Mouse (Mus musculus) neural tube, embryonic 12.5 days (tissue): Measurements from ENCODE around the gene Noxa1. TPM values are rescaled to one million over a fixed set of nuclear protein-coding genes. Genes with fewer than 3 reads are reported as not detected.

ENCODE experiments used
- ATAC-seq: fragments of 200-750 bp; cut with Nextera tagmentation; 2 replicates; pipeline ENCODE4 v1.8.0; 2017; ENCODE audit warnings: low read depth, mild to moderate bottlenecking, moderate TSS enrichment, moderate library complexity; ENCODE audit not compliant: low FRiP score
- H3K27ac ChIP-seq: fragments of 300-500 bp; sonication (generic); 2 replicates; pipeline ENCODE4 v1.5.1; 2016
- H3K27me3 ChIP-seq: fragments of 300-500 bp; sonication (generic); replicated peaks from 2 replicates; pipeline ENCODE4 v1.6.1; 2016; ENCODE audit warnings: mild to moderate bottlenecking
- H3K36me3 ChIP-seq: fragments of 300-500 bp; sonication (generic); 2 replicates; pipeline ENCODE4 v1.6.1; 2016; ENCODE audit warnings: mild to moderate bottlenecking
- H3K4me1 ChIP-seq: fragments of 300-500 bp; sonication (generic); 2 replicates; pipeline ENCODE4 v1.6.1; 2016
- H3K4me2 ChIP-seq: fragments of 300-500 bp; sonication (generic); replicated peaks from 2 replicates; pipeline ENCODE4 v1.6.1; 2016; ENCODE audit warnings: mild to moderate bottlenecking
- H3K4me3 ChIP-seq: fragments of 300-500 bp; sonication (generic); 2 replicates; pipeline ENCODE4 v1.5.1; 2016
- H3K9ac ChIP-seq: fragments of 300-500 bp; sonication (generic); 2 replicates; pipeline ENCODE4 v1.6.1; 2016; ENCODE audit warnings: mild to moderate bottlenecking
- H3K9me3 ChIP-seq: fragments of 300-500 bp; sonication (generic); 2 replicates; pipeline ENCODE4 v1.6.1; 2016; ENCODE audit warnings: mild to moderate bottlenecking
- WGBS: fragments of 180-500 bp; shearing (Covaris S2); methylation state at CpG from one replicate; pipeline ENCODE4 v1.1.7; 2016; 5-methylcytosine and 5-hydroxymethylcytosine counted together
- polyA plus RNA-seq: library from polyadenylated mRNA; unstranded; fragments of >200 nt; fragmentation: Nextera tagmentation; extraction: Ambion mirVana; gene quantifications from 2 replicates; pipeline ENCODE4 v1.2.1, GENCODE M21; 2016

Gene Noxa1
- polyA plus RNA-seq, 1 experiment from 2014 or later, result not detected

DNA sequence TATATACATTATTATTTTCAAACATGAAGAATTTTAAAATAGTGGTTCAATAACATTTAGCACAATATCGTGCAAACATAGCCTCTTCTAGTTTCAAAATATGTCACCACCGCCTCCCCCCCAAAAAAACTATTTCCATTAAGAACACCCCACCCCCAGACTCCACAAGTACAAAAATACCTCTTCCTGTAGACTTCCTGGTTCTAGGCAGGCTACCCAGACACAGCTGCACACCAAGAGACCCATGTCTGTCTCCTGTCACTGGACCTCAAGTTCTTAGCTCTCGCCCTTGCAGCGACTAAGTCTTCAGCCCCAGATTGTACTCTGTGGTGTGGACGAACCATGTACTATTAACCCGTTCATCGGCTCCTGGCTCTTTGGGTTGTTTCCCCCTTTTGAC lies 26.0 kb upstream of the Noxa1 start:
- no peaks in the 10 kb centered on the region for H3K27me3 ChIP-seq
- H3K9ac ChIP-seq, result no peak overlapping the region
- no peaks in the 10 kb centered on the region for H3K36me3 ChIP-seq
- H3K4me1 ChIP-seq, result peaks cover 19% of the 10 kb centered on the region
- H3K4me2 ChIP-seq, result no peak overlapping the region
- no peak overlapping the region for H3K4me3 ChIP-seq
- 85% methylated on average over 7 of the region's 7 CpGs for WGBS
- ATAC-seq, result no peak
- H3K9me3 ChIP-seq, result no peaks in the 10 kb centered on the region
- H3K27ac ChIP-seq, result no peak overlapping the region

- no peaks in the 10 kb centered on the region for H3K27me3 ChIP-seq
- H3K4me3 ChIP-seq, result no peak overlapping the region
- no peaks in the 10 kb centered on the region for H3K9me3 ChIP-seq
- H3K9ac ChIP-seq, result no peak overlapping the region
- H3K4me1 ChIP-seq, result peaks cover 4% of the 10 kb centered on the region; the same call in 1 of the 2 replicates
- no peaks in the 10 kb centered on the region for H3K36me3 ChIP-seq
- no peak overlapping the region for H3K4me2 ChIP-seq
- no peak overlapping the region for H3K27ac ChIP-seq
- 77% methylated on average over 2 of the region's 2 CpGs for WGBS
- no peak for ATAC-seq
These were observed 20.5 kb upstream of the Noxa1 start for GRCm38 (mm10) chr2:25115442-25115841.

DNA sequence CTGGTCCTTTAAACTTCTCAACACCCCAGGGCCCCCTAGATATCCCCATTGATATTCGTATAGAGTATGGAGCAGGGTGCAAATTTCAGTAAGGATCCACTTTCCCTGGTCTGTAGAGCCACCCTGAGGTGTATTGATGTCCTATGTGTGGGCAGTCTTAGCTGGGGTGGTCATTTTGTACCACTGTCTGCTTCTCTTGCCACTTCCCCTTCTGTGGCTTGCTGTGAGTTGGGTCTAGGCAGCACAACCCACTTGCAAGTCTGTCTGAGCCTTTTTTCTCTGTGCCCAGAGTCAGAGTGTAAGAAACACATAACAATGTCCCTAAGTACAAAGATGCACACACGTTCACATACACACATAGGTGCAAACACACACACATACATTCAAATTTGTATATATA lies 19.4 kb upstream of the Noxa1 start:
- no peaks in the 10 kb centered on the region for H3K27me3 ChIP-seq
- no peaks in the 10 kb centered on the region for H3K9me3 ChIP-seq
- WGBS, result 85% methylated on average over 2 of the region's 2 CpGs
- H3K9ac ChIP-seq, result no peak overlapping the region
- H3K36me3 ChIP-seq, result no peaks in the 10 kb centered on the region
- no peak overlapping the region for H3K27ac ChIP-seq
- no peak for ATAC-seq
- H3K4me3 ChIP-seq, result no peak overlapping the region
- H3K4me2 ChIP-seq, result no peak overlapping the region
- H3K4me1 ChIP-seq, result peaks cover 4% of the 10 kb centered on the region; the same call in 1 of the 2 replicates

DNA sequence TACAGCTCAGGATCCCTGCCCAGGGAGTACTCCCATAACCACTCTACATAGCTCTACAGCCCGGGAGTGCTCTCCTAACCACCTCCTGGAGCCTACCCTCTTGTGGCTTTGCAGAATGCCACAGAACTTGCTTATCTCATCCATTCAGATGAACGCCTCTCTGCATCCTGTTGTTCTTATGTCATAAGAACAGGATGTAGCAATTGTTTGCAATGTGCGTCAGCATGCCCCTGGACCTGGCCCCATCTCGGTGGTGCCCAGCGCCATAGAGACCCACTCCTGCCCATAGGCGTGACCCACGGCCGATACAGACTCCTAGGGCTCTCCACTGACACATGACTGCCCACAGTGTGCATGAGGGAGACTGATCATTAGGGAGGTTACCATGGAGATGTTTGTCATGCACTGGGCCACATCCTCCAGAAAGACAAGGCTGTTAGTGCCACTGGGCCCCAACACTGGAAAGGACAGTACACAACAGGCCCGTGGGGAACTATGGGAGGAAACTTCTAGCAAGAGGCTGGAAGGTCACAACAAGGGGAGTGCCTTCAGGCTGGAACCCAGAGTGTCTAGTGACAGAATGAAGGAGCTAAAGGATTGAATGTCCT lies 16.3 kb upstream of the Noxa1 start:
- H3K4me3 ChIP-seq, result no peak overlapping the region
- no peak overlapping the region for H3K4me2 ChIP-seq
- no peak overlapping the region for H3K27ac ChIP-seq
- H3K4me1 ChIP-seq, result peaks cover 4% of the 10 kb centered on the region; the same call in 1 of the 2 replicates
- 58% methylated on average over 9 of the region's 9 CpGs for whole genome bisulfite sequencing
- no peaks in the 10 kb centered on the region for H3K36me3 ChIP-seq
- H3K9ac ChIP-seq, result no peak overlapping the region
- H3K9me3 ChIP-seq, result no peaks in the 10 kb centered on the region
- no peaks in the 10 kb centered on the region for H3K27me3 ChIP-seq
- ATAC-seq, result no peak

GRCm38 (mm10) chr2:25110505-25111183 lies 15.7 kb upstream of the Noxa1 start:
- H3K9ac ChIP-seq, result no peak overlapping the region
- peaks cover 4% of the 10 kb centered on the region; the same call in 1 of the 2 replicates for H3K4me1 ChIP-seq
- ATAC-seq, result no peak
- no peaks in the 10 kb centered on the region for H3K27me3 ChIP-seq
- no peak overlapping the region for H3K4me3 ChIP-seq
- H3K4me2 ChIP-seq, result no peak overlapping the region
- H3K36me3 ChIP-seq, result no peaks in the 10 kb centered on the region
- H3K27ac ChIP-seq, result no peak overlapping the region
- no peaks in the 10 kb centered on the region for H3K9me3 ChIP-seq

DNA sequence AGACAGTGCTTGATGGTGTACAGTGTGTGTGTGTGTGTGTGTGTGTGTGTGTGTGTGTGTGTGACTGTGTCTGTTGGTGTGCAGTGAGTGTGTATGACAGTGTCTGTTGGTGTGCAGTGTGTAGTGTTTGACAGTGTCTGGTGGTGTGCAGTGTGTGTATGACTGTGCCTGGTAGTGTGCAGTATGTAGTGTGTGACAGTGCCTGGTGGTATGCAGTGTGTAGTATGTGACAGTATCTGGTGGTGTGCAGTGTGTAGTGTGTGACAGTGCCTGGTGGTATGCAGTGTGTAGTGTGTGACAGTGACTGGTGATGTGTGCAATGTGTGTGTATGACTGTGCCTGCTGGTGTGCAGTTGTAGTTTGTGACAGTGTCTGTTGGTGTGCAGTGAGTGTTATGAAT lies 14.5 kb upstream of the Noxa1 start:
- H3K27ac ChIP-seq, result no peak overlapping the region
- no peak overlapping the region for H3K9ac ChIP-seq
- no peaks in the 10 kb centered on the region for H3K36me3 ChIP-seq
- H3K4me3 ChIP-seq, result no peak overlapping the region
- no peak overlapping the region for H3K4me2 ChIP-seq
- H3K9me3 ChIP-seq, result no peaks in the 10 kb centered on the region
- H3K4me1 ChIP-seq, result peaks cover 4% of the 10 kb centered on the region; the same call in 1 of the 2 replicates
- H3K27me3 ChIP-seq, result no peaks in the 10 kb centered on the region
- ATAC-seq, result no peak

DNA sequence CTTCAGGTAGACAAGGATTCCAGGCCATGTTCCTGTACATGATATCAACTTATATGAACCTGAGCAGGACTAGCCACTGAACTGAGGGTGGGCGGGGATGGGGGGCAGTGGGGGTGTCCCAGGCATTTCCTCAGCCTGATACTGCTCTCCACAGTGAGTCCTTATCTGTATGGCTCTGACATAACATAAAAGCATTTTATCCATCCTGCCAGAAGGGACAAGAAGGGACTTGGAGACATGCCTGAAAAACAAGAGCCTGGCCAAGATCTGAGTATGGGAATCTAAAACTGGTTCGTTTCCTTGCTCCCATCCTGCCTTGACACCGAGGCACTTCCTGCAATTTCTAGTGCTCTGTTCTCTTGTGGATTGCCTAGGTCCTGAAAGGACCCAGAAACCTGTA lies 11.1 kb upstream of the Noxa1 start:
- H3K4me1 ChIP-seq, result no peaks in the 10 kb centered on the region
- no peak overlapping the region for H3K9ac ChIP-seq
- H3K4me3 ChIP-seq, result no peak overlapping the region
- no peak overlapping the region for H3K4me2 ChIP-seq
- H3K27me3 ChIP-seq, result no peaks in the 10 kb centered on the region
- no peaks in the 10 kb centered on the region for H3K36me3 ChIP-seq
- H3K9me3 ChIP-seq, result no peaks in the 10 kb centered on the region
- 89% methylated on average over 3 of the region's 3 CpGs for WGBS
- no peak for ATAC-seq
- no peak overlapping the region for H3K27ac ChIP-seq

- H3K9ac ChIP-seq, result no peak overlapping the region
- H3K9me3 ChIP-seq, result no peaks in the 10 kb centered on the region
- no peaks in the 10 kb centered on the region for H3K36me3 ChIP-seq
- peaks cover 8% of the 10 kb centered on the region; the same call in 1 of the 2 replicates for H3K4me1 ChIP-seq
- no peaks in the 10 kb centered on the region for H3K27me3 ChIP-seq
- no peak overlapping the region for H3K4me2 ChIP-seq
- WGBS, result 87% methylated on average over 2 of the region's 2 CpGs
- no peak overlapping the region for H3K4me3 ChIP-seq
- H3K27ac ChIP-seq, result no peak overlapping the region
- ATAC-seq, result no peak
These were observed 9.2 kb upstream of the Noxa1 start for GRCm38 (mm10) chr2:25104122-25104521.

DNA sequence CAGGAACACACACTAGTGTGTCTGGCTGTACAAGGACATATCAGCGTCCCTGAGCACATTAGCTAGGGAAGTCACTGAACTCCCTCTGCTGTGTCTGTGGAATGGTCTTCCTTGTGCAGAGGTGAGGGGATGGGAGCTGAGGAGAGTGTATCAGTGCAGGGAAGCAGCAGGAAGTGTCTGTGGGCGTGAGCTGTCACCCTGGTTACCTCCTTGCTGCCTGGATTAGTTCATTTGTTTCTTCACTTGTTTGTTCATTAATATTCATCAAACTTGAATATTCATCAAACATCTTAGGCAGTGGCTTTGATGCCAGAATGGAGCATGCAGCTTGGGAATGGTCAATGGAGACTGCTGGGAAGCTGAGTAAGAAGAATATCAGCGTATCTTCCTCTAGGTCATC lies 4.8 kb upstream of the Noxa1 start:
- Histone ChIP-seq H3K4me3 (no peak overlapping the region), H3K9ac (no peak overlapping the region), H3K27ac (no peak overlapping the region), H3K36me3 (no peaks in the 10 kb centered on the region), H3K9me3 (no peaks in the 10 kb centered on the region), H3K4me1 (peaks cover 16% of the 10 kb centered on the region; the same call in 1 of the 2 replicates), H3K4me2 (no peak overlapping the region), H3K27me3 (0 out of 2 replicates have a peak, but pooled peaks cover 4% of the 10 kb centered on the region)
- WGBS, result 60% methylated on average over 3 of the region's 3 CpGs
- 0 out of 2 replicates have a peak, but pooled peaks have one; percentile 23 for ATAC-seq

- H3K4me1 ChIP-seq, result peaks cover 17% of the 10 kb centered on the region; the same call in 1 of the 2 replicates
- H3K27ac ChIP-seq, result no peak overlapping the region
- no peaks in the 10 kb centered on the region for H3K9me3 ChIP-seq
- H3K36me3 ChIP-seq, result no peaks in the 10 kb centered on the region
- 55% methylated on average over 5 of the region's 5 CpGs for WGBS
- H3K4me2 ChIP-seq, result no peak overlapping the region
- ATAC-seq, result peak; percentile 70
- H3K27me3 ChIP-seq, result peaks cover 8% of the 10 kb centered on the region
- no peak overlapping the region for H3K9ac ChIP-seq
- no peak overlapping the region for H3K4me3 ChIP-seq
These were observed 4.0 kb upstream of the Noxa1 start for GRCm38 (mm10) chr2:25098956-25099355.

GRCm38 (mm10) chr2:25098005-25098615 lies 3.2 kb upstream of the Noxa1 start:
- no peak overlapping the region for H3K27ac ChIP-seq
- peaks cover 8% of the 10 kb centered on the region for H3K27me3 ChIP-seq
- no peaks in the 10 kb centered on the region for H3K9me3 ChIP-seq
- no peak overlapping the region for H3K9ac ChIP-seq
- H3K4me1 ChIP-seq, result peaks cover 17% of the 10 kb centered on the region; the same call in 1 of the 2 replicates
- no peaks in the 10 kb centered on the region for H3K36me3 ChIP-seq
- WGBS, result 82% methylated on average over 3 of the region's 3 CpGs
- no peak for ATAC-seq
- no peak overlapping the region for H3K4me2 ChIP-seq
- no peak overlapping the region for H3K4me3 ChIP-seq

DNA sequence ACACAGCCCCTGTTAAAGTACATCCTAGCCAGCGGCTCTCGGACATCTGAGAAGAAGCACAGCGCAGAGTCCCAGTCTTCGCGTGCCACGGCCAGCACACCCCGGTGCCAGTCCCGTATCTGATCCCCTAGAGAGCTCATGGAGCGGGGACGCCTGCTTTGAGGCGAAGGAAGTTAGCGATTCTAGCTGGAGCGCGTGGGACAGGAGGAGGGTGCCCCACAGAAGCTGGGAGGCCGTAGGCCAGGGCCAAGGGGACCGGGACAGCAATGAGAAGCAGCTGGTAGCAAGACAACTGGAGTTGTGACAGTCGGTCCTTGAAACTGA lies 202 bp downstream of the Noxa1 start:
- H3K4me2 ChIP-seq, result peak overlapping the region; percentile 39
- 44% methylated on average over 17 of the region's 17 CpGs for WGBS
- peaks cover 15% of the 10 kb centered on the region; the same call in 1 of the 2 replicates for H3K4me1 ChIP-seq

More for the DNA sequence above, 202 bp downstream of the Noxa1 start:
- no peak for ATAC-seq
- Histone ChIP-seq H3K4me3 (no peak overlapping the region), H3K27me3 (peaks cover 8% of the 10 kb centered on the region), H3K9ac (no peak overlapping the region), H3K9me3 (no peaks in the 10 kb centered on the region), H3K36me3 (no peaks in the 10 kb centered on the region), H3K27ac (no peak overlapping the region)
